Mouse (Mus musculus): ENCODE data around the gene Rab12. TPM values are rescaled to one million over a fixed set of nuclear protein-coding genes. Genes with fewer than 3 reads are reported as not detected.
"Not testable (repeated sequence)": the region's sequence is repeated elsewhere in the genome, so short reads cannot be mapped to it uniquely, and the experiment has no call there.

Gene Rab12
- polyA plus RNA-seq (2015; fragmentation: Nextera tagmentation; extraction: Ambion mirVana) = 41.3 and 44.1 TPM in 2 replicates

DNA sequence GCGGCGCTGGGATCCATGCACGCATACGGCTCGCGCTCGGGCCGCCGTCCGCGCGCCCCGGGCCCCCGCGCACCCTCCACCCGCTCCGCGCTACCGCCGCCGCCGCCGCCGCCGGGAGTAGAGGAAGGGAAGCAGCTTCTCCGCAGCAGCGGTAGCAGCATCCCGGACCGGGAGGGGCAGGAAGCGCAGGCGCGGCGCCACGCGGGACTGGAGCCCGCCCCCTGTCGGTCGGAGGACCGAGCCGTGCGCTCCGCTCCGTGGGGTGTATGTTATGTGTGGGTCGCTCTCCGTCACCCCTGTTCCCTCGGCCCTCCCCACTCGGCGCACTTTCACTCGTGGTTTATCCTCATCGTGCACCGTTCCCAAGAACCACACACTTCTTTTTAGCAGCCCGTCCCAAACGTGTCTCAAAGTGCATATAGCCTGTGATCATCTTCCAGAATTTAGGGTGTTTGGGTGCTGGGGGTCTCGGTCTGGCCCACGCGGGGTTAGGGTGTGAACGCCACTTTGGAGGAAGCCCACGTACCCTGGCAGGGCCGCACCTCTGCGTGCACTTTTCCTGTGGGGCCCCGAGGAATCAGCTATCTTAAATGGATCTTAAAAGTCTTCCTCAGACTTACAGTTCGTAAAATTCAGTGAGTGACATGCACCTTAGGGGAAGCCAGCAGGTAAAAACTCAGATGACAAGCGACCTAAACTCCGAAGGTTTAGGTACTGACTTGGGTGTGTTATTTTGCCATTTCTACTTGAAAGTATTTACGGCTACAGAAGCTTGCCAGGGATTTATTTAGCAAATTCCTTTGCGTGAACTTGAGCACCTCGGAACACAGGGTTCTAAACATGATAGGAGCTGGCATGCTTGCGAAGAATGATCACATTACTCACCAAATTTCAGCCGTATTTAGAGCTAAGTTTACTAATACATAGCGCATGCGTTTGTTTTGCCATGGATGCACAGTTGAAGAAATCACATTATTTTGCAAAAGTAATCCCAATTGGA is at the start of gene Rab12:
Gene Rab12 (minus strand): TSS at position 176 of the 1,000 bp plus-strand sequence.
- Histone ChIP-seq H3K4me2 (peak within 1 kb of the TSS; percentile 88), H3K4me1 (peaks cover 23% of the 10 kb centered on the region), H3K36me3 (peaks cover 5% of the 10 kb centered on the region), H3K9me3 (replicated peaks) (no peaks in the 10 kb centered on the region), H3K27ac (peak within 1 kb of the TSS; percentile 58; the same call in 1 of the 2 replicates), H3K9ac (peak within 1 kb of the TSS; percentile 98), H3K27me3 (no peaks in the 10 kb centered on the region), H3K4me3 (replicated peaks) (peak within 1 kb of the TSS; percentile 100)
- WGBS = 7% methylated on average over 67 of the region's 71 CpGs
- ATAC-seq (replicated peaks; ENCODE audit: low FRiP score) = peak; percentile 93

DNA sequence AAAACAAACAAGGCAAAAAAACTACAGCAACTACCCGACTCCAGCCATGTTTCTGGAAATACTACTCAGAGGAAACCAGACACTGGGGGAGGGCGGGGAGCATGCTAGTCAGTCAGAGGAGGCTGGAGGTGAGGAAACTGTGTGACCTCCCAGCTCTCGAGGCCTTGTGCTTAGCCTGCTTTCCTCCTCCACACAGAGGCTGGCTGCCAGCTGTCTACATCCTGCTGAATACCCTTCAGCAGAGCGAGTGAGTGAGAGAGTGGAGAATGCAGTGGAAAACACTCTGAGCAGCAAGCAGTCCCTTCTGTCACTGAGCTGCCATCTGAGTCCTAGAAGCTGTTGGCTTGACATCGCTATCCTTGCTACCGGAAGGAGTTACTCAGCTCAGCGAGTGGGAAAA is 44.7 kb upstream of the Rab12 start:
- Histone ChIP-seq H3K27ac (peak overlapping the region; percentile 28; the same call in 1 of the 2 replicates), H3K9me3 (replicated peaks) (no peaks in the 10 kb centered on the region)
- WGBS = 22% methylated on average over 7 of the region's 7 CpGs

DNA sequence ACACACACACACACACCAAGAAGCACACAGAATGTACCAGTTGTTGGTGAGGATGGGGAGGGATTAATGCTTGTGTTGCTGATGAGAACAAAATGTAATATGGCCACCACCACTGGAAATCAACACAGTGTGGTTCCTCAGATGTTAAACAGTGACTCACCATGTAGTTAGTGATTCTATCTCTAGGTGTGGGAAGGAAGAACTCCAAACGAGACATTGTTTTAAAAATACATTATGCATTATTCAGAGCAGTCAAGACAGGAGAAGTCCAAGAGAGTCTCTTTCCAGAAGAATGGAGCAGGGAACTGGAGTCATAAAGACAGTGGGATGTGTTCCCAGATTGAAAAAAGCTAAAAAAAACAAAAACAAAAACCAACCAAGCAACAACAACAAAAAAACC is 44.0 kb upstream of the Rab12 start:
- Histone ChIP-seq H3K4me1 (peaks cover 10% of the 10 kb centered on the region), H3K27ac (0 out of 2 replicates have a peak overlapping the region, but pooled peaks have one; percentile 28)
- WGBS = 49% methylated on average over 1 of the region's 1 CpGs

More for the DNA sequence above, 44.7 kb upstream of the Rab12 start:
- Histone ChIP-seq H3K27me3 (no peaks in the 10 kb centered on the region), H3K4me3 (replicated peaks) (no peak overlapping the region), H3K4me2 (no peak overlapping the region), H3K9ac (no peak overlapping the region), H3K36me3 (no peaks in the 10 kb centered on the region), H3K4me1 (peaks cover 10% of the 10 kb centered on the region)
- ATAC-seq (replicated peaks; ENCODE audit: low FRiP score) = peak; percentile 84

DNA sequence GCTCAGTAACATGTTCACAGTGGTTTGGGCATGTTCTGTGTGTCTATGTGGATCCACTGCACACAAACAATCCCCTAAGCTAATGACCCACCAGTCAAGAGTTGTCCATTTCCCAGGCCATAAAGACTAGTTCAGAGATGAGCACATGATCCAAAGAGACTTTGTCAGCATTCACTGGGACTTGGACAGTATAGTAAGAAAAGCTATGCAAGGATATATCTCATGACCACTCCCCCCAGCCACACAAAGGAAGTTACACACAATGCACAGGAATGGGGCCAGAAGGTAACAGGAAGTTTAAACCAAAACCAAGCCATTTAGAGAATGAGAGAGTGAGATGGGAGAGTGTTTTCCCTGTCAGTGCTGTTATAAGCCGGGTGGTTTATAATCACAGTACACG is 41.9 kb upstream of the Rab12 start:
- Histone ChIP-seq H3K4me1 (peaks cover 10% of the 10 kb centered on the region), H3K4me2 (no peak overlapping the region), H3K9ac (no peak overlapping the region), H3K4me3 (replicated peaks) (no peak overlapping the region), H3K36me3 (no peaks in the 10 kb centered on the region), H3K27me3 (no peaks in the 10 kb centered on the region), H3K27ac (0 out of 2 replicates have a peak overlapping the region, but pooled peaks have one; percentile 23), H3K9me3 (replicated peaks) (no peaks in the 10 kb centered on the region)
- no peak for ATAC-seq (replicated peaks; ENCODE audit: low FRiP score)
- WGBS = 26% methylated on average over 2 of the region's 2 CpGs

More for the DNA sequence above, 44.0 kb upstream of the Rab12 start:
- H3K9ac ChIP-seq = no peak overlapping the region
- H3K9me3 ChIP-seq (replicated peaks) = no peaks in the 10 kb centered on the region
- ATAC-seq (replicated peaks; ENCODE audit: low FRiP score) = no peak
- H3K4me2 ChIP-seq = no peak overlapping the region
- no peak overlapping the region for H3K4me3 ChIP-seq (replicated peaks)
- H3K27me3 ChIP-seq = no peaks in the 10 kb centered on the region
- no peaks in the 10 kb centered on the region for H3K36me3 ChIP-seq

DNA sequence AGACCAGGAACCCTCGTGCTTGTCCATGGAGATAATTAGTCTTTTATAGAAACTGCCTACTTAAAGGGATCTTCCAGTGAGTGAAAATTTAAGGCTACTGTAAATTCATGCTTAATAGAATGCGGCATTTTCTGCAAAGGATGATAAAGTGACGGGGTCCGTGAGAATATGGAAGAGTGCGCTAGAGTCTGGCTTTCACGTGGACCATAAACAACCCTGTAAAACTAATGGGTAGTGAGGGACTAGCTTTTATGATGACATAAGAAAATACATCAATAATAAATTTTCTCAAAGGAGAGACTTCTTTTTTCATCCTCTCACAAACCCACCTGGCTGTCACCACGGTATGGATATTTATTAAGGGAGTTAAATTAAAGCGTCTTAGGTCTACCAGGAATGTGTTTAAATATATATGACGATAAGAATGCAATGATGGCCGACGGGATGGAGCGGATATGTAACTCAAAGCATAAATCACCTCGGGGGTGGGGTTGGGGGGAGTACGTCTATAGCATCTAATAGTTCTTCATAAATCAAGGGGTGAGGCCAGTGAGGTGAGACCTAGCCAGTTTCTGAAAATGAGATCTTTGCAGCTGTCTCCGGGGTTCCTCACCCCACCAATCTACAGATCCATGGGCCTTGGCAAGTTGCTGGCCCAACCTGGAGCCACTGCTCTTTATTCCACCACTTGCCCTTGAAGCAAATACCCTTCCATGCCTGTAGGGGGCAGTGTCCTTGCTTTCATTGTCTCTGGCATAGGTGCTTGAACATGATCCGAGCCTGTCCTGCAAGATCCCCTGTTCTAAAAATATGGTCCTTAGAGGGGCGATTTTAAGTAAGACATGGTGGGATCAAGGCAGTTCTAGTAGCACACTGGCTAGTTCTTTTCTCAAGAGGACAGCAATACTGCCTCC is 39.1 kb upstream of the Rab12 start:
- no peaks in the 10 kb centered on the region for H3K9me3 ChIP-seq (replicated peaks)
- H3K4me3 ChIP-seq (replicated peaks) = no peak overlapping the region
- 72% methylated on average over 17 of the region's 17 CpGs for whole genome bisulfite sequencing
- H3K27me3 ChIP-seq = no peaks in the 10 kb centered on the region
- 0 out of 2 replicates have a peak, but pooled peaks cover under 1% of the 10 kb centered on the region for H3K4me1 ChIP-seq
- no peak for ATAC-seq (replicated peaks; ENCODE audit: low FRiP score)
- H3K4me2 ChIP-seq = no peak overlapping the region
- no peak overlapping the region for H3K27ac ChIP-seq
- H3K36me3 ChIP-seq = no peaks in the 10 kb centered on the region
- no peak overlapping the region for H3K9ac ChIP-seq

DNA sequence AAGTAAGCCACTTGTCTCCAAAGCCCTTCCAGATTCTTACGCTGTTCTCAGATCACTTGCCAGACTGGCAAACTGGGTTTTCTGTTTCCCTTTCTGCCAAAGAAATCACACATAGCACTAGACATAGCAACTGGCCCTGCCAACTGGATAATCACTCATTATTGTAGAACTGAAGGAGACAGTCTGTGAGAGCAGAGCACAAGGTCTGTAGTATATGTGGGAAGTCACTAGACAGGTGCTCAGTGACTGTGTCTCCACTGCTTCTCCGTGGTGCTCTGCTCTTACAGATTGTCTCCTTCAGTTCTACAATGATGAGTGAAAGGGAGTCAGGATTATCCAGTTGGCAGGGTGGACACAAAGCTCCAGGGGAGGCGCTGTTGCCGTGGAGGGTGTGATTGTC is 33.2 kb upstream of the Rab12 start:
- 86% methylated on average over 4 of the region's 4 CpGs for WGBS

DNA sequence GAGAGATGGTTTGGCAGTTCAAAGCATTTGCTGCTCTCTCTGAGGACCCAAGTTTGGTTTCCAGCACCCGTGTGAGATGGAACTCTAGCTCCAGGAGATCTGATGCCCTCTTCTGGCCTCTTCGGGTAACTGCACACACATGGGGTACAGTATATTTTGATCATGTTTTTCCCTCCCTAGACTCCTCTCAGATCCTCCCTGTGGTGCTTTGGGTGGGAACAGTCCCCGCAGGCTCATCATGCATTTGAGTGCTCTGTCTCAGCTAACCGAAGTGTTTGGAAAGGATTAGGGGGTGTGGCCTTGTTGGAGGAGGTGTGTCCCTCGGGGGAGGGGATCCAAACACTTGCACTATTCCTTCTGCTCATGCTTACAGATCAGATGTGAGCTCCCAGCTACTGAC is 31.0 kb upstream of the Rab12 start:
- Histone ChIP-seq H3K9ac (no peak overlapping the region), H3K4me3 (replicated peaks) (no peak overlapping the region), H3K4me1 (no peaks in the 10 kb centered on the region), H3K27ac (no peak overlapping the region), H3K4me2 (no peak overlapping the region), H3K9me3 (replicated peaks) (no peaks in the 10 kb centered on the region), H3K27me3 (no peaks in the 10 kb centered on the region), H3K36me3 (no peaks in the 10 kb centered on the region)
- ATAC-seq (replicated peaks; ENCODE audit: low FRiP score) = no peak
- 88% methylated on average over 5 of the region's 5 CpGs for WGBS

More for the DNA sequence above, 33.2 kb upstream of the Rab12 start:
- no peak overlapping the region for H3K4me3 ChIP-seq (replicated peaks)
- H3K4me1 ChIP-seq = no peaks in the 10 kb centered on the region
- H3K9me3 ChIP-seq (replicated peaks) = no peaks in the 10 kb centered on the region
- no peak overlapping the region for H3K9ac ChIP-seq
- H3K36me3 ChIP-seq = no peaks in the 10 kb centered on the region
- no peak overlapping the region for H3K27ac ChIP-seq
- no peak overlapping the region for H3K4me2 ChIP-seq
- ATAC-seq (replicated peaks; ENCODE audit: low FRiP score) = no peak
- H3K27me3 ChIP-seq = no peaks in the 10 kb centered on the region

DNA sequence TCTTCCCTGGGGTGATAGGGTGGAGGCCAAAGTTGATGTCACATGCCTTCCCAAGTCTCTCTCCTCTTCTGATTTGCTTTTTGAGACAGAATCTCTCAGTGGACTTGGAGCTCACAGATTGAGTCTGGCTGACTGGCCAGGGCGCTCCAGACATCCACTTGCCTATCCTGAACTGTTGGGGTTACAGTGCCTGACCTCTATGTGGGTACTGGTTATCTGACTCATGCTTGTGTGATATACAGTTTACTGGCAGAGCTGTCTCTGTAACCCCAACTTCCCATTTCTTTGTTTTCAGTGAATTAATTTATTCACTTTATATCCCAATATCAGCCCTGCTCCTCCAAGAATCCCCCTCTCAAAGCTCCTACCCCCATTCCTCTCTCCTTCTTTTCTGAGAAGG is 12.8 kb upstream of the Rab12 start:
- 81% methylated on average over 1 of the region's 1 CpGs for WGBS
- H3K4me1 ChIP-seq = no peaks in the 10 kb centered on the region
- no peaks in the 10 kb centered on the region for H3K36me3 ChIP-seq
- no peak overlapping the region for H3K4me3 ChIP-seq (replicated peaks)
- H3K4me2 ChIP-seq = no peak overlapping the region
- H3K9ac ChIP-seq = no peak overlapping the region
- no peak overlapping the region for H3K27ac ChIP-seq
- no peak for ATAC-seq (replicated peaks; ENCODE audit: low FRiP score)
- peaks cover 4% of the 10 kb centered on the region for H3K9me3 ChIP-seq (replicated peaks)
- H3K27me3 ChIP-seq = no peaks in the 10 kb centered on the region

DNA sequence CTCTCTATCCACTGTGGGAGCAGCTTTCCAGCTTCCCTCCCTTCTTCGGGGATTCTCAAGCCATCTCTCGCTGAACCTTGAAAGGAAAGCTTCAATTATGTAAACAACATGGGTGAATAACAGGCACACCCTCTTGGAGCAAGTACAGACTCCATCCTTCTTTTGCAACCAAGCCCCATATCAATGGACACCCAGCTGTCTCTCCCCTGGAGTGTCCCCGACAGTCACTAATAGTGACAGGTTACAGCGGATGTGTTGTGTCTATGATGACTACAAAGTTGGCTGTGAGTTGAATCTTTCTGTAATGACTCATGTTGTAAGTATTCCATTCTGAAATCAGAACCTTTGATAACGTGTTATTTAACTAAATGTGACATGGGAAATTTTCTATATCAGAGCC is 3.9 kb upstream of the Rab12 start:
- no peak for ATAC-seq (replicated peaks; ENCODE audit: low FRiP score)
- H3K4me1 ChIP-seq = peaks cover 11% of the 10 kb centered on the region
- no peak overlapping the region for H3K4me2 ChIP-seq
- no peak overlapping the region for H3K27ac ChIP-seq
- no peak overlapping the region for H3K4me3 ChIP-seq (replicated peaks)
- no peaks in the 10 kb centered on the region for H3K9me3 ChIP-seq (replicated peaks)
- 77% methylated on average over 5 of the region's 5 CpGs for WGBS
- no peaks in the 10 kb centered on the region for H3K36me3 ChIP-seq
- no peaks in the 10 kb centered on the region for H3K27me3 ChIP-seq
- H3K9ac ChIP-seq = no peak overlapping the region

DNA sequence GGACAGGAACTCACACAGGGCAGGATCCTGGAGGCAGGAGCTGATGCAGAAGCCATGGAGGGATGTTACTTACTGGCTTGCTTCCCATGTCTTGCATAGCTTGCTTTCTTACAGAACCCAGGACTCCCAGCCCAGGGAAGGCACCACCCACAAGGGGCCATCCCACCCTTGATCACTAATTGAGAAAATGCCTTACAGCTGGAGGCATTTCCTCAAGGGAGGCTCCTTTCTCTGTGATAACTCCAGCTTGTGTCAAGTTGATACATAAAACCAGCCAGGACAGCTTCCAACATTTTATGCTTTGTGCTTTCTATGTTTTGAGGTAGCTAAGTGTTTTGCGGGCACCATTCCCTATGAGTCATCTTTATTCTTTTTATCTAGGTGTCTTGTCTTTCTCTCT is 3.1 kb upstream of the Rab12 start:
- not testable (repeated sequence) for H3K4me3 ChIP-seq (replicated peaks); H3K27me3 ChIP-seq; H3K9me3 ChIP-seq (replicated peaks); H3K27ac ChIP-seq; H3K4me2 ChIP-seq; H3K36me3 ChIP-seq; ATAC-seq (replicated peaks; ENCODE audit: low FRiP score); H3K9ac ChIP-seq
- 92% methylated on average over 1 of the region's 1 CpGs for WGBS
- H3K4me1 ChIP-seq = peaks cover 16% of the 10 kb centered on the region

DNA sequence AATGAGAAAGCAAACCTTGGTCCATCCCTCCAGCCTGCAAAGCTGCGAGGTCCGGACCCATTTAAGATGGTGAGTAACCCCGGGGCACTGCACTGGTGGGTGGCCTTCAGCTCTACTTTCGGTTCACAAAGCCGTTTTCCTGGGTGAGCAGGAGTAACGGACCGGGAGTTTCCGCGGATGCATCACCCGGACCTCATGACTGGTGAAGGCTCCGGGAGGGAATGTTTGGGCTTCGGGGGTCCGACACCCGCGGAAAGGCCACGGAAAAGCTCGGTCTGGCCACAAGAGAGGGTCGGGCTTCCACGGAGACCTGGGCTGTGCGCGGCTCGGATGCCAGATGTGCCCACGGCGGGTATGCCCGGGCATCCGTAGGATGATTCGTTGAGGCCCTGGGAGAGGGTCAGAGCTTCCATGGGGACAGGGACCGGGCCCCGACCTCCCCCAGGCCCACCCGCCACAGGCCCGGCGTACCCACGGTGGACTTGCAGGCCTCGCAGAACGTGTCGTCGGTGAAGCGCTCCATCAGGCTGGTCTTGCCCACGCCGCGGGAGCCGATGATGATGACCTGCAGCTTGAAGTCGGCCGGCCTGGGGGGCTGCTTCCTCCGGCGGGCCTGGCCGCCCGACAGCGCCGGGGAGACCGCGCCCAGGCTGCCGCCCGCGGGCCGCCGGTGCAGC is 514 bp downstream of the Rab12 start:
- H3K36me3 ChIP-seq = peaks cover 12% of the 10 kb centered on the region
- peak overlapping the region; percentile 58; the same call in 1 of the 2 replicates for H3K27ac ChIP-seq
- WGBS = under 1% methylated on average over 54 of the region's 57 CpGs
- peak overlapping the region; percentile 88 for H3K4me2 ChIP-seq
- no peaks in the 10 kb centered on the region for H3K9me3 ChIP-seq (replicated peaks)
- H3K4me1 ChIP-seq = peaks cover 26% of the 10 kb centered on the region
- ATAC-seq (replicated peaks; ENCODE audit: low FRiP score) = peak; percentile 65
- peak overlapping the region; percentile 98 for H3K9ac ChIP-seq
- no peaks in the 10 kb centered on the region for H3K27me3 ChIP-seq
- peak overlapping the region; percentile 100 for H3K4me3 ChIP-seq (replicated peaks)
